Mouse (Mus musculus): ENCODE measurements around the gene Ubr4.

DNA sequence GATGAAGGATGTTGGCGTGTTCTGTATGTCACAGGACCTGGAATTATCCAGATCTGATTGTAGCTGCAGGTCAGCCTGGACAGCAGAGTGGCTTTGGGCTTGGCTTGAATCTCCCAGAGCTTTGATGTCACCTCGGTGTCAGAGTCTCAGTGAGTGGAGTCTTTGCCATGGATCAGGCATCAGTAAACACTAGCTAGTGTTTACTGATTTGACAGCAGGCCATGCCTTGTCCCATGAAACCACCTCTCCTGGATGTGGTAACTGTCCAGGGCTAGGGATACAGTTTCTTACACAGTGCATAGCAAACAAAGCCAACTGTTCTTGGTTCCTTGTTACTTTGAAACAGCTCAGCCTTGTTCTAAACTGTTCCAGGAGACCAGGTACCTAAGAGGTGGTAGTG is 159.1 kb downstream of the Ubr4 start:
- TF ChIP-seq CEBPB (IDR thresholded peaks at IDR 0.05; ENCODE audit: low read depth) (no peak), CTCF (IDR thresholded peaks at IDR 0.05; ENCODE audit: control insufficient read depth, insufficient read depth, insufficient read length) (no peak), USF1 (IDR thresholded peaks at IDR 0.05; ENCODE audit: low read depth) (no peak), MAX (IDR thresholded peaks at IDR 0.05) (no peak), MYOD1 (IDR thresholded peaks at IDR 0.05; ENCODE audit: control insufficient read depth, insufficient read length, low read depth) (no peak), MYOG (IDR thresholded peaks at IDR 0.05; ENCODE audit: control insufficient read depth, extremely low read depth, insufficient read length) (no peak)

Data from C2C12 (cell line).